Mouse (Mus musculus) kidney, postnatal 14 days (tissue): ENCODE results near the gene Cpne2.

Experiments used
- DNase-seq: peaks from one replicate; pipeline ENCODE4 v3.0.0; 2022; ENCODE audit warnings: mixed read lengths

The Cpne2 gene

GRCm38 (mm10) chr8:94540025-94540424 lies 7.2 kb downstream of the Cpne2 start:
- DNase-seq = no peak

GRCm38 (mm10) chr8:94540889-94541795 lies 8.4 kb downstream of the Cpne2 start:
- DNase-seq = no peak

GRCm38 (mm10) chr8:94543981-94544380 lies 11.2 kb downstream of the Cpne2 start:
- DNase-seq = no peak

GRCm38 (mm10) chr8:94549041-94549440 lies 16.3 kb downstream of the Cpne2 start:
- DNase-seq = no peak

GRCm38 (mm10) chr8:94549482-94549881 lies 16.7 kb downstream of the Cpne2 start:
- DNase-seq = no peak

GRCm38 (mm10) chr8:94549998-94550397 lies 17.2 kb downstream of the Cpne2 start:
- peak; percentile 32 for DNase-seq

- no peak for DNase-seq
Observed at GRCm38 (mm10) chr8:94551471-94552422, 19.0 kb downstream of the Cpne2 start.

GRCm38 (mm10) chr8:94552696-94553095 lies 19.9 kb downstream of the Cpne2 start:
- no peak for DNase-seq

- DNase-seq = no peak
Observed at GRCm38 (mm10) chr8:94557281-94557680, 24.5 kb downstream of the Cpne2 start.

- DNase-seq = no peak
Observed at GRCm38 (mm10) chr8:94561256-94561655, 28.5 kb downstream of the Cpne2 start.

- DNase-seq = no peak
Observed at GRCm38 (mm10) chr8:94564421-94564820, 31.6 kb downstream of the Cpne2 start.

- DNase-seq = no peak
Observed at GRCm38 (mm10) chr8:94566033-94566432, 33.2 kb downstream of the Cpne2 start.

- DNase-seq = peak; percentile 39
Observed at GRCm38 (mm10) chr8:94566446-94567158, 33.8 kb downstream of the Cpne2 start.

- no peak for DNase-seq
Observed at GRCm38 (mm10) chr8:94567159-94567849, 34.5 kb downstream of the Cpne2 start.

- DNase-seq = no peak
Observed at GRCm38 (mm10) chr8:94568098-94568497, 35.3 kb downstream of the Cpne2 start.

GRCm38 (mm10) chr8:94569419-94569818 lies 36.6 kb downstream of the Cpne2 start:
- no peak for DNase-seq

GRCm38 (mm10) chr8:94571896-94572295 lies 39.1 kb downstream of the Cpne2 start:
- no peak for DNase-seq

- no peak for DNase-seq
Observed at GRCm38 (mm10) chr8:94574159-94574907, 41.5 kb downstream of the Cpne2 start.

GRCm38 (mm10) chr8:94575148-94575547 lies 42.4 kb downstream of the Cpne2 start:
- no peak for DNase-seq

GRCm38 (mm10) chr8:94581820-94582483 lies 49.2 kb downstream of the Cpne2 start:
- DNase-seq = no peak

GRCm38 (mm10) chr8:94582569-94582968 lies 49.8 kb downstream of the Cpne2 start:
- no peak for DNase-seq
